Mouse (Mus musculus) embryonic facial prominence, embryonic 14.5 days (tissue): Measurements from ENCODE around the gene Arhgef26. TPM values are rescaled to one million over a fixed set of nuclear protein-coding genes. Genes with fewer than 3 reads are reported as not detected.

Experiments
- ATAC-seq: fragments of 200-750 bp; cut with Nextera tagmentation; 2 replicates; pipeline ENCODE4 v1.8.0; 2017; ENCODE audit warnings: low read depth, moderate number of reproducible peaks, moderate TSS enrichment
- DNase-seq: peaks from one replicate; pipeline ENCODE4 v3.0.0-alpha.2; 2015; ENCODE audit warnings: low spot score
- H3K27ac ChIP-seq: fragments of 300-500 bp; sonication (generic); replicated peaks from 2 replicates; pipeline ENCODE4 v1.5.1; 2014; ENCODE audit warnings: low read depth, mild to moderate bottlenecking, low read length, moderate library complexity
- H3K27me3 ChIP-seq: fragments of 300-500 bp; sonication (generic); replicated peaks from 2 replicates; pipeline ENCODE4 v1.6.1; 2014; ENCODE audit warnings: low read length; ENCODE audit not compliant: control insufficient read depth, insufficient read depth
- H3K36me3 ChIP-seq: fragments of 300-500 bp; sonication (generic); 2 replicates; pipeline ENCODE4 v1.6.1; 2014; ENCODE audit warnings: low read length, mixed read lengths; ENCODE audit not compliant: control insufficient read depth, insufficient read depth
- H3K4me1 ChIP-seq: fragments of 300-500 bp; sonication (generic); 2 replicates; pipeline ENCODE4 v1.6.1; 2014; ENCODE audit warnings: antibody characterized with exemption, low read length; ENCODE audit not compliant: control insufficient read depth, insufficient read depth
- H3K4me2 ChIP-seq: fragments of 300-500 bp; sonication (generic); 2 replicates; pipeline ENCODE4 v1.6.1; 2014; ENCODE audit warnings: low read depth, mild to moderate bottlenecking, low read length, moderate library complexity, mixed read lengths
- H3K4me3 ChIP-seq: fragments of 300-500 bp; sonication (generic); 2 replicates; pipeline ENCODE4 v1.5.1; 2014; ENCODE audit warnings: low read depth, mild to moderate bottlenecking, low read length
- H3K9ac ChIP-seq: fragments of 300-500 bp; sonication (generic); 2 replicates; pipeline ENCODE4 v1.6.1; 2014; ENCODE audit warnings: low read depth, mild to moderate bottlenecking, low read length, moderate library complexity, mixed read lengths
- H3K9me3 ChIP-seq: fragments of 300-500 bp; sonication (generic); 2 replicates; pipeline ENCODE4 v1.6.1; 2016; ENCODE audit warnings: low read length; ENCODE audit not compliant: control insufficient read depth
- WGBS: fragments of 180-500 bp; shearing (Covaris S2); extraction: QIAGEN DNeasy Blood & Tissue Kit; methylation state at CpG from one replicate; pipeline ENCODE4 v1.1.7; 2014; 5-methylcytosine and 5-hydroxymethylcytosine counted together
- polyA plus RNA-seq: library from polyadenylated mRNA; unstranded; fragments of >200 nt; fragmentation: Nextera tagmentation; extraction: Ambion mirVana; gene quantifications from 2 replicates; pipeline ENCODE4 v1.2.1, GENCODE M21; 2014

Gene Arhgef26
- polyA plus RNA-seq, 1 experiment from 2014 or later, result 7.7 TPM

DNA sequence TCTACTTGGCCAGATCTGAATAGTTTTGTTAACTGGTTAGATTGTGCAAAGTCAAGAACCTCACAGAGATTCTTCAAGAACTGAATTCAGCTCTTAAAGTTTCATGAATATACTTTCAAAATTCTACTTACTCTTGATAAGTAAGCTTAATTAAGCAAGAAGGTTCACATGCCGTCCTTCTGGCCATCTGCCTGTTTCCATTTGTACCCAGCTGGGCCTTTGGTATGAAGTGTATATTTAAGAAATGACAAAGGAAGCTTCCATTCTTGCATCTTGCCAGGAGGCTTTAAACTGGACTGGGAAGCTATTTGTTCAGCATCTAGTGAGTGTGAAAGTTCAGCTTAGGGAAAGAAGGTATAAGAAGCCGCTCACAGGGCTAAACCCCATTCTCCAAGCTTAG is 34.7 kb downstream of the Arhgef26 start:
- H3K4me3 ChIP-seq, result no peak overlapping the region
- no peak overlapping the region for H3K9ac ChIP-seq
- no peak overlapping the region for H3K4me2 ChIP-seq
- H3K4me1 ChIP-seq, result no peaks in the 10 kb centered on the region
- H3K27me3 ChIP-seq, result no peaks in the 10 kb centered on the region
- ATAC-seq, result no peak
- no peaks in the 10 kb centered on the region for H3K9me3 ChIP-seq
- H3K36me3 ChIP-seq, result no peaks in the 10 kb centered on the region
- no peak overlapping the region for H3K27ac ChIP-seq
- DNase-seq, result no peak
- 86% methylated on average over 2 of the region's 2 CpGs for WGBS

DNA sequence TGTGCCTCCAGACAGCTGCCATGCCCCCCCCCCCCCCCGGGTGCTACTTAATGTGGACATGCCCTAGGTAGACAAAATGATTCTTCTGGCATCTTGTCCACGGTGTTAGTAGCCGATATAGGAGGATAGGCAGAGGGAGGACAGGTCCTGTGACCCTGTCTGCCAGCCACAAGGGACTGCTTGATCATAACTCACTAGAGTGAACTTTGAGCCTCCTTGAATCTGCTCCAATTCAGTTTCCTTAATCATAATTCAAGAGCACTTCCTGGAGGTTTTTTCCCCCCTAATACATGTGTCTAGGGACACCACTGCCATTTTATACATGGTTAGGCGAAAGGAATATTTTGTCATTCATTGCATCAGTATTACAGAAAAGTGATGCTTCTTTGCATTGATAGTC is 36.2 kb downstream of the Arhgef26 start:
- Histone ChIP-seq H3K27ac (no peak overlapping the region), H3K4me2 (no peak overlapping the region), H3K4me1 (no peaks in the 10 kb centered on the region), H3K27me3 (no peaks in the 10 kb centered on the region), H3K9ac (no peak overlapping the region), H3K4me3 (no peak overlapping the region), H3K36me3 (no peaks in the 10 kb centered on the region), H3K9me3 (no peaks in the 10 kb centered on the region)
- 82% methylated on average over 4 of the region's 4 CpGs for WGBS
- DNase-seq, result no peak
- no peak for ATAC-seq

DNA sequence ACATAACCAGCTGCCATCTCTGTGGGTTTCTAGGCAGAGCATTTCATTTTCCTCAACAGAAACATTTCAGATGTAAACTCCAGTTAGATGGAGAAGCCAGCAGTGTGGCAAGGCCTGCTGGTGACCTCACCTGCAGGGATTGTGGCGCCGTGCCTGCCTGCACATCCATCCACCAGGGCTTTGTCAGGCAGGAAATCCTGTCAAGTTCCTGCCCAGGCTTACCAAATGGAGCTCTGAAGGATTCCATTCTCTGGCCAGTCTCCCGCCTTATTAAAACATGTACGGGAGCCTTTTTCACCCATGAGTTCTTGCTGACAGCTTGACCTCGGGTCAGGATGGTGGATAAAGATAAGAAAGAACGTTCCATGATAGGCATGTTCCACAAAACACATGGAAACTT is 36.7 kb downstream of the Arhgef26 start:
- no peak for DNase-seq
- no peak overlapping the region for H3K4me3 ChIP-seq
- 73% methylated on average over 6 of the region's 6 CpGs for WGBS
- no peaks in the 10 kb centered on the region for H3K4me1 ChIP-seq
- H3K27ac ChIP-seq, result 0 out of 2 replicates have a peak overlapping the region, but pooled peaks have one; percentile 28
- ATAC-seq, result no peak
- no peaks in the 10 kb centered on the region for H3K9me3 ChIP-seq
- no peaks in the 10 kb centered on the region for H3K36me3 ChIP-seq
- no peaks in the 10 kb centered on the region for H3K27me3 ChIP-seq
- H3K9ac ChIP-seq, result no peak overlapping the region
- no peak overlapping the region for H3K4me2 ChIP-seq

DNA sequence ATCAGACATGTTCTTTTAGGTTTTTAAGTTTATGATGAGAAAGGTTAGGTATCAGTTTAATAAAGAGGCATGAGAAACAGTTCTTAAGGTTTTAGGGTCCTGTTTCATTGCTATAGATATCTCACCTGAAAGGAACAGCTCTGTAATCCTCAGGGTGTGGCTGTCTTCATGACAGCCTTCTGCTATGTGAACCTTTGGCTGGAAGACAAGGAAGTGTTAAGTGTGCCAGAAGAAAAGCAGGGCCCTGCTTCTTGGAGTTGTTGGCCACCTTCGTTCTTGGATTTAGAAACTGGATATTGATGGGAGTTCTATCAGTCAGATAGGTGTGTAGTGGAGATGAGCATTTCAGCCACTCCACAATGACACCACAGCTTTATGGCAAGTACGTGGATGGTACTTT is 38.6 kb downstream of the Arhgef26 start:
- Histone ChIP-seq H3K27me3 (no peaks in the 10 kb centered on the region), H3K4me2 (no peak overlapping the region), H3K9ac (no peak overlapping the region), H3K27ac (no peak overlapping the region), H3K9me3 (no peaks in the 10 kb centered on the region), H3K4me3 (no peak overlapping the region), H3K4me1 (no peaks in the 10 kb centered on the region), H3K36me3 (no peaks in the 10 kb centered on the region)
- 96% methylated on average over 2 of the region's 2 CpGs for whole genome bisulfite sequencing
- no peak for DNase-seq
- ATAC-seq, result no peak

DNA sequence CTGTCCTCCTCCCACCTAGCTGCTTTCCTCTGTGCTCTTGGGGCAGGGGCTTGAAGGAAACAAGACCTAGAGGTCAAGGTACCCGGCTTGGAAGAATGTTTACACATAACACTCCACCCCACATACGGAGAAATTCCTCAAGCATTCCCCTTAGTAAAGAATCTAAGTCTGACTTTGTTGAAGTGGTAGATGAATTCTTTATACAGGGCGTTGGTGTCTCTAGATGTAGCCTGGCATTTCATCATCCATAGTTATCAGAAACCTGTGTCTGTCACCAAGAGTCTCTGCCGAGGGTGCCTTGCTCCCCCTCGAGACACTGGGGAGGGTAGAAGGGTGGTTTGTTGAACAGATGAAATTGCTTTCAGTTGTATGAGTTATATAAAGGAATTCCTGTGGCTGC is 41.8 kb downstream of the Arhgef26 start:
- Histone ChIP-seq H3K9me3 (no peaks in the 10 kb centered on the region), H3K27ac (no peak overlapping the region), H3K36me3 (no peaks in the 10 kb centered on the region), H3K9ac (no peak overlapping the region), H3K27me3 (no peaks in the 10 kb centered on the region), H3K4me2 (no peak overlapping the region), H3K4me1 (no peaks in the 10 kb centered on the region), H3K4me3 (no peak overlapping the region)
- no peak for ATAC-seq
- no peak for DNase-seq
- 34% methylated on average over 5 of the region's 5 CpGs for WGBS

DNA sequence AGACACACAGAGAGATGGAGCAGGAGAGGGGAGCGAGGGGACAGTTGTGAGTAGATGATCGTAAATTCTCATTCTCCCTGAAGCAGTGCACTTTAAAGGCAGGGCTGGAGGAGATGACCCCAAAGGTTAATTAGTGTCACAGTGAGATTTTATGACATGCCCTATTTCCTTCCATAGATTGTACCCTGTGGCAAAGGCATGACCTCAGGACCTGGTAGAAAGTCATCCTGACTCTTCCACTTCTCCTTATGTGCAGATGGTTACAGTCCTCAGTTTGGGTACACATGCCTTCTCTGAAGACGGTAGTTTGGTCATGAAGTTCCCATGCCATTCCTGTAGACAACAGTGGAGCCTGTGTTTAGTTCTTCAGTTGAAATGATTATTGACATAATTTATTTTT is 42.3 kb downstream of the Arhgef26 start:
- 46% methylated on average over 3 of the region's 3 CpGs for WGBS
- no peaks in the 10 kb centered on the region for H3K4me1 ChIP-seq
- no peak overlapping the region for H3K4me2 ChIP-seq
- H3K36me3 ChIP-seq, result no peaks in the 10 kb centered on the region
- ATAC-seq (no peak), DNase-seq (no peak)
- H3K27ac ChIP-seq, result no peak overlapping the region
- no peak overlapping the region for H3K4me3 ChIP-seq
- no peak overlapping the region for H3K9ac ChIP-seq
- no peaks in the 10 kb centered on the region for H3K27me3 ChIP-seq
- no peaks in the 10 kb centered on the region for H3K9me3 ChIP-seq

DNA sequence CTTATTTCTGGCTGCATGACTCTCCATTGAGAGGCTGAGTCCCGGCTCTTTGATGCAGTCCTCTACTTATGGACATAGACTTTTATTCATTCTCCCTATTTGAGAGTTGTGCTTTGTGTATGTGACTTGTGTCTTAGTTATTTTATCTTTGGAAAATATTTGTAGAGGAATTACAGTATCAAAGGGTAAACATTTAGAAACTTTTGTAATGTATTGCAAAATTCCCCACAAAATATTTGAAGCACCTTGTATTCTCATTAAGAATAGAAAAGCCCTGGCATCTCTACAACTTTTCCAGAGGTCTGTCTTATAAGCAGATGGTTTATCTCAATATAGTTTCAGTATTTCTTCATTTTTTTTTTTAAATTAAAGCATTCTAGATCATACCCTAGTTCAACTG is 44.7 kb downstream of the Arhgef26 start:
- no peak for ATAC-seq
- WGBS, result 95% methylated on average over 1 of the region's 1 CpGs
- Histone ChIP-seq H3K36me3 (no peaks in the 10 kb centered on the region), H3K4me3 (no peak overlapping the region), H3K9ac (no peak overlapping the region), H3K9me3 (no peaks in the 10 kb centered on the region), H3K4me2 (no peak overlapping the region), H3K27me3 (no peaks in the 10 kb centered on the region), H3K27ac (no peak overlapping the region), H3K4me1 (no peaks in the 10 kb centered on the region)
- no peak for DNase-seq

DNA sequence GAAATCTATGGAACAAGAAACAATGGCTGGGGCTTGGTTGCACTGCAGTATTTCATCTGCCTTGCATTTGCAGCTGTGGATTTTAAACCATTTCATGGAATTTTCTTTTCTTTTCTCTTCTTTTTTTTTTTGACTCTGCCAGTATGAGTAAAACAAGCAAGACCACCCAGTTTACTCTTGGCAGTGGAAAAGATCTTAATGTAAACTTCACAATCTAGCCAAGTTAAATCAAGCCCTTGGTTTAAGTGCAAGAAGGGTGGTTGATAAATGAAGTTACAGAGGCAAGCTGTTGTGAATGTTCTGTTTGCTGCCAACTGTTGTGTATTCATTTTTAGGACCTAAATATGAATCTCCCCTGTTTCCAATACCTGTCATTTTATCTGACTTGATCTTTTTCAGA is 54.5 kb downstream of the Arhgef26 start:
- no peak overlapping the region for H3K9ac ChIP-seq
- no peaks in the 10 kb centered on the region for H3K36me3 ChIP-seq
- DNase-seq (peak; percentile 63), ATAC-seq (no peak)
- no peaks in the 10 kb centered on the region for H3K27me3 ChIP-seq
- no peaks in the 10 kb centered on the region for H3K9me3 ChIP-seq
- peaks cover 39% of the 10 kb centered on the region for H3K4me1 ChIP-seq
- H3K4me3 ChIP-seq, result no peak overlapping the region
- H3K4me2 ChIP-seq, result no peak overlapping the region
- peak overlapping the region; percentile 63; the same call in 1 of the 2 replicates for H3K27ac ChIP-seq

DNA sequence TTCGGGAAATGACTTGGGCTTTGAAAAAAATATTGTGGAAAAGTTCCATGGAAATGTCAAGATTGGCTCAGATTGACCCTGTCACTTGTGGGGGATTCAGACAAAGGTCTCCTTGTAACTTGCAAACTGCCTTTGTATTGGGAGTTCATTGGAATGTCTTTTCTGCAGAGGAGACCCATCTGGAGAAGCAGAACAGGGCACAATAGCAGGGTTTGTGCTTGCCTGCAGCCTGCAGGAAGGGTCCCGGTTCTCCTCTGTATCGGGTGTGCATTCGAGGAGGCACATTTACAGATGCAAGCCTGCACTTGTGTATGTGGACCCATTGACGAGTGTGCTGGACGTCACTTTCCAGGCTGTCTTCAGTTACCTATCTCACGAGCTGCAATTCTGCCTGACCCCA is 56.1 kb downstream of the Arhgef26 start:
- no peak overlapping the region for H3K4me3 ChIP-seq
- no peak for ATAC-seq
- H3K9ac ChIP-seq, result no peak overlapping the region
- H3K27ac ChIP-seq, result no peak overlapping the region
- no peaks in the 10 kb centered on the region for H3K9me3 ChIP-seq
- H3K4me1 ChIP-seq, result peaks cover 42% of the 10 kb centered on the region
- no peak for DNase-seq
- 27% methylated on average over 7 of the region's 7 CpGs for WGBS
- no peak overlapping the region for H3K4me2 ChIP-seq
- no peaks in the 10 kb centered on the region for H3K36me3 ChIP-seq
- no peaks in the 10 kb centered on the region for H3K27me3 ChIP-seq
